Mouse (Mus musculus) midbrain, embryonic 11.5 days (tissue): ENCODE data around the gene Men1. TPM values are rescaled to one million over a fixed set of nuclear protein-coding genes. Genes with fewer than 3 reads are reported as not detected.

Experiments used
- ATAC-seq: fragments of 200-750 bp; cut with Nextera tagmentation; 2 replicates; pipeline ENCODE4 v1.8.0; 2017; ENCODE audit warnings: moderate TSS enrichment, moderate library complexity; ENCODE audit not compliant: low FRiP score
- DNase-seq: peaks from one replicate; pipeline ENCODE4 v3.0.0; 2015; ENCODE audit warnings: low spot score; ENCODE audit errors: missing footprints
- H3K27ac ChIP-seq: fragments of 300-500 bp; sonication (generic); 2 replicates; pipeline ENCODE4 v1.5.1; 2014; ENCODE audit warnings: low read depth, low read length
- H3K27me3 ChIP-seq: fragments of 300-500 bp; sonication (generic); 2 replicates; pipeline ENCODE4 v1.6.1; 2014; ENCODE audit warnings: mild to moderate bottlenecking, low read length, moderate library complexity, mixed read lengths; ENCODE audit not compliant: control insufficient read depth, insufficient read depth
- H3K36me3 ChIP-seq: fragments of 300-500 bp; sonication (generic); 2 replicates; pipeline ENCODE4 v1.6.1; 2014; ENCODE audit warnings: mild to moderate bottlenecking, low read length, moderate library complexity, mixed read lengths; ENCODE audit not compliant: control insufficient read depth, insufficient read depth
- H3K4me1 ChIP-seq: fragments of 300-500 bp; sonication (generic); 2 replicates; pipeline ENCODE4 v1.6.1; 2014; ENCODE audit warnings: low read length; ENCODE audit not compliant: control insufficient read depth, insufficient read depth
- H3K4me2 ChIP-seq: fragments of 300-500 bp; sonication (generic); 2 replicates; pipeline ENCODE4 v1.6.1; 2014; ENCODE audit warnings: mild to moderate bottlenecking, moderate library complexity
- H3K4me3 ChIP-seq: fragments of 300-500 bp; sonication (generic); 2 replicates; pipeline ENCODE4 v1.5.1; 2014; ENCODE audit warnings: low read depth, low read length
- H3K9ac ChIP-seq: fragments of 300-500 bp; sonication (generic); 2 replicates; pipeline ENCODE4 v1.6.1; 2014; ENCODE audit warnings: low read length
- H3K9me3 ChIP-seq: fragments of 300-500 bp; sonication (generic); 2 replicates; pipeline ENCODE4 v1.6.1; 2016; ENCODE audit warnings: low read length; ENCODE audit not compliant: control insufficient read depth
- WGBS: fragments of 180-500 bp; shearing (Covaris S2); extraction: QIAGEN DNeasy Blood & Tissue Kit; methylation state at CpG from one replicate; pipeline ENCODE4 v1.1.7; 2014; 5-methylcytosine and 5-hydroxymethylcytosine counted together
- polyA plus RNA-seq: library from polyadenylated mRNA; unstranded; fragments of >200 nt; fragmentation: Nextera tagmentation; extraction: Ambion mirVana; gene quantifications from 2 replicates; pipeline ENCODE4 v1.2.1, GENCODE M21; 2014

Gene Men1
- polyA plus RNA-seq, 1 experiment from 2014 or later: 54.7 TPM

- Histone ChIP-seq H3K27ac (no peak overlapping the region), H3K36me3 (peaks cover 27% of the 10 kb centered on the region), H3K9me3 (no peaks in the 10 kb centered on the region), H3K9ac (peak overlapping the region; percentile 100), H3K4me2 (peak overlapping the region; percentile 92), H3K4me3 (peak overlapping the region; percentile 100), H3K27me3 (no peaks in the 10 kb centered on the region), H3K4me1 (peaks cover 11% of the 10 kb centered on the region)
- 3% methylated on average over 2 of the region's 2 CpGs for WGBS
- DNase-seq (no peak), ATAC-seq (no peak)
These were observed 30.1 kb downstream of the Men1 start for GRCm38 (mm10) chr19:6364842-6365241.

GRCm38 (mm10) chr19:6370175-6370574 is 35.4 kb downstream of the Men1 start:
- Histone ChIP-seq H3K36me3 (peaks cover 70% of the 10 kb centered on the region), H3K9me3 (no peaks in the 10 kb centered on the region), H3K4me2 (no peak overlapping the region), H3K27me3 (no peaks in the 10 kb centered on the region), H3K9ac (no peak overlapping the region), H3K27ac (no peak overlapping the region), H3K4me3 (no peak overlapping the region), H3K4me1 (peaks cover 3% of the 10 kb centered on the region)
- ATAC-seq: no peak
- 87% methylated on average over 2 of the region's 2 CpGs for WGBS
- DNase-seq: no peak

GRCm38 (mm10) chr19:6372433-6372832 is 37.7 kb downstream of the Men1 start:
- Histone ChIP-seq H3K4me2 (no peak overlapping the region), H3K9me3 (no peaks in the 10 kb centered on the region), H3K27ac (no peak overlapping the region), H3K27me3 (no peaks in the 10 kb centered on the region), H3K4me1 (peaks cover 3% of the 10 kb centered on the region; the same call in 1 of the 2 replicates), H3K4me3 (no peak overlapping the region), H3K9ac (no peak overlapping the region), H3K36me3 (peaks cover 76% of the 10 kb centered on the region)
- no peak for ATAC-seq
- 94% methylated on average over 3 of the region's 3 CpGs for WGBS
- no peak for DNase-seq

GRCm38 (mm10) chr19:6373539-6374400 is 39.0 kb downstream of the Men1 start:
- ATAC-seq (peak; percentile 13; the same call in 1 of the 2 replicates), DNase-seq (peak; percentile 98)
- H3K27me3 ChIP-seq: no peaks in the 10 kb centered on the region
- no peak overlapping the region for H3K4me2 ChIP-seq
- peaks cover 71% of the 10 kb centered on the region for H3K36me3 ChIP-seq
- peaks cover 5% of the 10 kb centered on the region; the same call in 1 of the 2 replicates for H3K4me1 ChIP-seq
- no peaks in the 10 kb centered on the region for H3K9me3 ChIP-seq
- H3K9ac ChIP-seq: no peak overlapping the region
- H3K4me3 ChIP-seq: no peak overlapping the region
- 70% methylated on average over 12 of the region's 12 CpGs for WGBS
- no peak overlapping the region for H3K27ac ChIP-seq

- Histone ChIP-seq H3K9ac (no peak overlapping the region), H3K4me2 (no peak overlapping the region), H3K4me3 (no peak overlapping the region), H3K27ac (no peak overlapping the region), H3K4me1 (peaks cover 5% of the 10 kb centered on the region; the same call in 1 of the 2 replicates), H3K9me3 (no peaks in the 10 kb centered on the region), H3K36me3 (peaks cover 69% of the 10 kb centered on the region), H3K27me3 (no peaks in the 10 kb centered on the region)
- 98% methylated on average over 10 of the region's 10 CpGs for WGBS
- ATAC-seq (no peak), DNase-seq (no peak)
These were observed 39.8 kb downstream of the Men1 start for GRCm38 (mm10) chr19:6374571-6374970.

- Histone ChIP-seq H3K27ac (no peak overlapping the region), H3K27me3 (no peaks in the 10 kb centered on the region), H3K9me3 (no peaks in the 10 kb centered on the region), H3K9ac (no peak overlapping the region), H3K4me3 (no peak overlapping the region), H3K4me1 (peaks cover 5% of the 10 kb centered on the region; the same call in 1 of the 2 replicates), H3K36me3 (peaks cover 65% of the 10 kb centered on the region), H3K4me2 (no peak overlapping the region)
- DNase-seq (no peak), ATAC-seq (no peak)
- 93% methylated on average over 38 of the region's 42 CpGs for WGBS
These were observed 40.9 kb downstream of the Men1 start for GRCm38 (mm10) chr19:6375423-6376254.

GRCm38 (mm10) chr19:6376255-6376564 is 41.4 kb downstream of the Men1 start:
- H3K4me3 ChIP-seq: no peak overlapping the region
- H3K9me3 ChIP-seq: no peaks in the 10 kb centered on the region
- H3K4me1 ChIP-seq: peaks cover 5% of the 10 kb centered on the region; the same call in 1 of the 2 replicates
- ATAC-seq: no peak
- WGBS: 71% methylated on average over 14 of the region's 14 CpGs
- DNase-seq: peak; percentile 92
- no peak overlapping the region for H3K27ac ChIP-seq
- H3K9ac ChIP-seq: no peak overlapping the region
- H3K36me3 ChIP-seq: peaks cover 61% of the 10 kb centered on the region
- no peak overlapping the region for H3K4me2 ChIP-seq
- H3K27me3 ChIP-seq: no peaks in the 10 kb centered on the region

- H3K27me3 ChIP-seq: no peaks in the 10 kb centered on the region
- no peak overlapping the region for H3K27ac ChIP-seq
- H3K4me3 ChIP-seq: no peak overlapping the region
- WGBS: 82% methylated on average over 2 of the region's 2 CpGs
- DNase-seq (no peak), ATAC-seq (no peak)
- no peaks in the 10 kb centered on the region for H3K9me3 ChIP-seq
- peaks cover 57% of the 10 kb centered on the region for H3K36me3 ChIP-seq
- H3K4me2 ChIP-seq: no peak overlapping the region
- H3K4me1 ChIP-seq: peaks cover 5% of the 10 kb centered on the region; the same call in 1 of the 2 replicates
- H3K9ac ChIP-seq: no peak overlapping the region
These were observed 41.9 kb downstream of the Men1 start for GRCm38 (mm10) chr19:6376643-6377042.
